Mouse (Mus musculus) gastrocnemius, adult 18-20 months (tissue): ENCODE measurements around the gene Il34. TPM values are rescaled to one million over a fixed set of nuclear protein-coding genes. Genes with fewer than 3 reads are reported as not detected.

Experiments
- DNase-seq: peaks from one replicate; pipeline ENCODE4 v3.0.0; 2021; ENCODE audit warnings: low spot score
- total RNA-seq, 2 experiments: library from RNA; stranded (reverse); gene quantifications; 2 replicates each; pipeline ENCODE4 v1.2.3; 2021

Gene Il34
- total RNA-seq, 2 experiments from 2014 or later: 5.2 to 5.7 TPM

GRCm38 (mm10) chr8:110711271-110711934, 94.3 kb downstream of the Il34 start:
- DNase-seq: no peak

DNA sequence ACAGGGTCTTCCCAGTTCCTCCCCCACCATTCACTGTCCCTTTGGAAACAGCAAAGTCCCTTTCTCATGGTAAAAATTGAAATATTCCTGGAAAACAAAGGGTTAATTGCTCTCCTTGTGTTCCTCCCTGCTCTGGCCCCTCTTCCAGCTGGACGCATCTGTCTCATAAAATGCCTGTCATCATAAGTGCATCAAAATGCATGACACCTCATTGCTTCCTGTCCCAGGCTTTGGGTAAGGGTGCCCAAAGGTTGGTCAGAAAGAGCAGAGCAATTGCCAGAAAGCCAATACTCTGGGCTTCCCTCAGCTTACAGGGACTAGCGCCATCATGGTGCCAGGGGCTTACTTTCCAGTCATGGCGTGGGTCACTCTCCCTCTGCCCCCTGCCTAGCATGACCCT, 95.1 kb downstream of the Il34 start:
- DNase-seq: no peak

GRCm38 (mm10) chr8:110708429-110708828, 97.3 kb downstream of the Il34 start:
- no peak for DNase-seq

DNA sequence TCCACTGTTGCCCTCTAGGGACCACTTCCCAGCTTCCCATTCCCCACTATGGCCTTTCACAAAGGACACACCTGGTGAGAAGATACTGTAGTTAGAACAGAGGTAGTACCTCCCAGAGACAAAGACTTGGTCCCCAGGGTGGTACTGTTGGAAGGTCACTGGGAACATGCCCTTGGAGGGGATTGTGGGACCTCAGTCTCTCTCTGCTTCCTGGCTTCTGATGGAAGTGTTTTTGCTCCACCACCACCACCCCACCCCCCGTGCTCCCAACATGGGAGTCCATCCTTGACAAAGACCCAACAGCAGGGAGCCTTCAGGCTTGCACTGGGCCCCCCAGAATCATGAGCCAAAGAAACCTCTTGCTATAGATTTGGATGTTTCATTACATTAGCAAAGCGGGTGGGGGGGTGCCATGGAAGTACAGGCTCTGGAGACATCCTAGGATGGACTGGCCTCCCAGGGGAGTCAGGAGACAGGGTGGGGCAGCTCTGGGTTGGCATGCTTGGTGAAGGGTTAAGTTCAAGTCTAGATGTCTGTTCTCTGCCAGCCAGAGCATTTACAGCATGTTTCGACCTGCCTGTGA, 99.3 kb downstream of the Il34 start:
- no peak for DNase-seq

GRCm38 (mm10) chr8:110705391-110706287, 100.1 kb downstream of the Il34 start:
- no peak for DNase-seq

- DNase-seq: no peak
Measured at GRCm38 (mm10) chr8:110704103-110704502, 101.6 kb downstream of the Il34 start.

DNA sequence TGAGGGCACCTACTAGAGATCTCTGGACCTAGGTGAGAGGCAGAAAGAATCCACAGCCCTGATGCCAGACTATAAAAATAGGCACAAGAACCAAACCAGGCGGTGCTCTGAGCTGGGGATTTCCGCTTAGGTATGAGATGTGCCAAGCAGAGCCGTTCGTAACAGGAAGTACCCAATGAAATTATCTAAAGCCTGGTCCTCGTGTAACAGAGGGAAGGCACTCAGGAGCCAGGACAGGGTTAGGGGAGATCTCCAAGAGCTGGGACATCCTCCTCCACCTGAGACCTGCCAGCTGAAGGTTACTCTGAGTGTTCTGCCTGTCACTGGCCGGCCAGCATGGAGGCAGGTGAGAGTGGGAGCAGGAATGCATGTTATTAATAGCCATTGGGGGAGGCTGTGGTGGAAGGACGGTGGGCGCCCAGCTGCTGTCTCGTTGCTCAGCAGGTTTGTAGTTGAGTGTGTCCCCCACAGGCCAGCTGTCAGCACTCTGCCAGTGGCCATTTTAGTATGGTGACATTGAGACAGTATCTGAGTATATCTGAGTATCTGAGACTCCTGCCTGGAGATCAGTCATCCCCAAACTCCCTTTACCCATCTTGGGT, 102.2 kb downstream of the Il34 start:
- peak; percentile 44 for DNase-seq

- DNase-seq: no peak
Measured at GRCm38 (mm10) chr8:110702636-110703459, 102.9 kb downstream of the Il34 start.

DNA sequence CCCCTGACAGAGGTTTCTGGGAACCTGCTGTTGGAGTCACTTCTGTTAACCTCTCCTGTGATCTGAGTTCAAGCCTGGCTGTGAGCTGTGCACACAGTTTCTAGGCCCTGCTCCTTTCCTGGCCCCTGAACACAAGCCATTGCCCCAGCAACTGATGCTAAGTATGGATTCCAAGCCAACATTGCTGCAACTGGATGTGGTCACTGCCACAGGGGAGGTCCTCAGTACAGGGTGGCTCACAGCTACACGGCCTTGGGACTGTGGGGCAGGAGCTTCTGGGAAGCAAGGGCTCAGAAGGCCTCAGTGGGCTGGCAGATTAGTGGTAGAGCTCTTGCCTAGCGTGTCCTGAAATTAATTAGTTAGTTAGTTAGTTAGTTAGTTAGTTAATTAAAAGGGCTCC, 105.2 kb downstream of the Il34 start:
- DNase-seq: no peak

DNA sequence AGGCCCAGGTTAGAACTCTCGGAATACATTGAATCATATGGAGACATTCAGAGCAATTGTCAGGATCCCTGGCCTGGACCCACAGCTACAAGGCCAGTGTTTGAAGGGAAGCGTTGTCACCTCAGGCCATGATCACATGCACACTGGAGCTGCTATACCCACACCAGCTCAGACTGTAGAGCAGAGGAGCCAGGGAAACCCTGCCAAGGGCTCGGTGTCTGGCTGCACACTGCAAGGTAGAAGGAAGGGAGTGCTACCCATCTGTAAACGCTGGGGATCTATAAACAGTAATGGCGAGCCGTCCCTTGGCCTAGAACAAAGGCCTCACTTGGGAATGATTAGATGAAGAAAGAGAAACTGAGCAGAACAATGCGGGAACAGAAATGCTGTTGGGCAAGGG, 106.2 kb downstream of the Il34 start:
- no peak for DNase-seq

DNA sequence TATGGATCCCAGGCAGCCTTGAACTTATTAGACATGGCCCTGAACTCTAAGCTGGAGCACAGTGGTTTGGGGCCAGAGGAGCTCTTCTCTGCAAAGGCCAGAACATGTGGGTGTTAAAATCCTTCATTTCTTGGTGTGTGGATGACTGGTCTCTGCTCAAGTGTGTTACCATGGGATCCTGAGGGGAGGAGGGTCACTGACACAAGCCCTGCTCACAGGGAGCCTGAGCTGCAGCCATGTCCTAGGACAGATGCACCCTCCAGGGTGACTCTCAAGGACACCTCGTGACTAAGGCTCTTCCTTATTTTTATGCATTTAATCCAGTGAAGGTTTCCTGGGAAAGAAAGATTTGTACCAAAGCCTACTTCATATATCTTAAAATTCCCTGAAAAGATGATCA, 107.6 kb downstream of the Il34 start:
- DNase-seq: no peak

DNA sequence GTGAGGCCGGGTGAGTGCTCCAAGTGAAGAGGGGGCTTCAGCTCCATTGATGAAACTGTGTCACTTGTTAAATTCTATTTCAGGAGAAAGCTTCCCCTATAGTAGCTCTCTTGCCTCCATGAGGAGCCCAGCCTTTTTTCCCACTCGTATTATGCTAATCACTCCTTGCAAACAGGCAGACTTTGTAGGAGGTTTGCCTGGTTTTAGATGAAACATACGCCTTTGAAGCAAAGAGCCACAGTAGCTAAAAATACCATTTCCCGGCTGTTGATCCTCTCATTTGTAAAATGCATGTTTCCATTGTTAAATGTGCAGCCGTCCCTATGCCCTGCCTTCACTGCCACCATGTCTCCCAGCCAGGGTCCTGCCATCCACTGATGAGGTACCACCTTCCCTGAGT, 108.2 kb downstream of the Il34 start:
- DNase-seq: no peak

DNA sequence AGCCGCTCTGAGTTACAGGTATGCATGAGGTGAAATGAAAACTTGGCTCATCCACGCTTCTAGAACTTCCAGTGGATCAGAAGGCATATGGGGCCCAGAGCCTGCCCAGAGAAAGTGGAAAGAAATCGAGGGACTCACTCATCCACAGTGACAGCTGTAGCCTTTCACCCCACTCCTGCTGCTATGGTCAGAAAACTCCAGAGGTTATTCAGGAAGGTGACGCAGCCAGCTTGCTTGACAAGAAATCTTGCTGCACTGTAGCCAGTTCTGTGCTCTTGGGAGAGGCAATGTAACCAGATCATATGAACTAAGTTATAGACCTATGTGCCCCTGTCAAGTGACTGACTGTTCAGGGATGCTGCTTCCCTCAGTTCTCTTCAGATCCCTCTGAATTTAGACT, 109.7 kb downstream of the Il34 start:
- DNase-seq: no peak

GRCm38 (mm10) chr8:110695431-110695830, 110.3 kb downstream of the Il34 start:
- DNase-seq: no peak

DNA sequence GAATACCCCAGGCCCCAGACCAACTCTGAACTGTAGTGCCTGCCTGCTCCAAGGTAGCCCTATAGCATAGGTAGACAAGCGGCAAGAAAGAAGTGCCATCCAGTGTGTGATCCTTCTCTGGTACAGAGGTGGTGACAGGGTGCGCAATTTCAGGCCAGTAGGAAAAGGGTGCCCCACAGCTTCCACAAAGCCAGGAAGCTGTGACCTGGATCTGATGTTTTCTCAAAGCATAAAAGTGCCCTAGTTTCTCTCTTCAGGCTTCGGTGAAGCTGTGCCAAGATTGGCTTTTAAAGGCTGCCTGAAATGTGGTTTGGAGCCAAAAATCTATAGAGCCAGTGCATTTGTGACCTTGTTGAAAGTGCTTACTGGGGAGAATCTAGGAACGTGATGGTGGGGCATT, 110.9 kb downstream of the Il34 start:
- DNase-seq: no peak

- no peak for DNase-seq
Measured at GRCm38 (mm10) chr8:110694226-110694625, 111.5 kb downstream of the Il34 start.

Other genes with a start within 250 kb of the Il34 start
- 10 to 100 TPM; 19.7 to 20.7 TPM for gene Vac14, start 187.3 kb downstream of the Il34 start, total RNA-seq
- gene Mtss1l, start 84.4 kb downstream of the Il34 start, total RNA-seq: 100 to 1,000 TPM; 104 to 126 TPM
- 10 to 100 TPM; 63.7 to 63.8 TPM for gene Cog4, start 40.7 kb upstream of the Il34 start, total RNA-seq
- gene Sf3b3, start 40.9 kb upstream of the Il34 start, total RNA-seq: 10 to 100 TPM; 13.2 to 16.1 TPM
- gene Fuk, start 96.6 kb upstream of the Il34 start, total RNA-seq: 1 to 10 TPM; 3.6 to 4.4 TPM
- gene St3gal2, start 114.0 kb upstream of the Il34 start, total RNA-seq: 10 to 100 TPM; 45.6 to 54.6 TPM
- gene Ddx19a, start 191.9 kb upstream of the Il34 start, total RNA-seq: 10 to 100 TPM; 27.2 to 31.8 TPM
- gene Ddx19b, start 225.8 kb upstream of the Il34 start, total RNA-seq: 10 to 100 TPM; 10.8 to 11.7 TPM
- gene Aars, start 227.2 kb upstream of the Il34 start, total RNA-seq: 10 to 100 TPM; 43.1 to 54.1 TPM